Mouse (Mus musculus): ENCODE measurements at regions not wholly inside any gene's neighbourhood (a gene's known extent, or its start where the extent isn't known, plus 50 kb on each side); places are given as distances from the start of the nearest gene placed in this dataset.
A peak's percentile ranks its signal among the peaks of the same experiment; 100 is the strongest.

GRCm38 (mm10) chr10:37280150-37280820 is 141.6 kb upstream of the Marcks start:
- no peak for TF ChIP-seq CTCF (IDR thresholded peaks at IDR 0.05; ENCODE audit: low read depth)
- TF ChIP-seq EP300 (IDR thresholded peaks at IDR 0.05; ENCODE audit: low read depth): peak; percentile 85
- H3K27me3 ChIP-seq (ENCODE audit: insufficient read depth, low read length): no peaks in the 10 kb centered on the region
- peak; percentile 70 for ATAC-seq
- H3K4me3 ChIP-seq (ENCODE audit: low read depth, low read length): no peak overlapping the region
- H3K4me2 ChIP-seq (ENCODE audit: low read depth, low read length): no peak overlapping the region
- H3K9me3 ChIP-seq (ENCODE audit: low read length): no peaks in the 10 kb centered on the region
- no peak for DNase-seq
- no peaks in the 10 kb centered on the region for H3K36me3 ChIP-seq (replicated peaks; ENCODE audit: insufficient read depth, low read length)
- H3K9ac ChIP-seq (replicated peaks): no peak overlapping the region
- WGBS (ENCODE audit: insufficient replicate concordance): 43% methylated on average over 6 of the region's 6 CpGs
- peaks cover 15% of the 10 kb centered on the region for H3K4me1 ChIP-seq (ENCODE audit: insufficient read depth)
- H3K27ac ChIP-seq (ENCODE audit: low read depth): no peak overlapping the region

- Histone ChIP-seq H3K27me3 (ENCODE audit: insufficient read depth, low read length) (no peaks in the 10 kb centered on the region), H3K4me1 (ENCODE audit: insufficient read depth) (peaks cover 15% of the 10 kb centered on the region), H3K27ac (ENCODE audit: low read depth) (no peak overlapping the region), H3K4me2 (ENCODE audit: low read depth, low read length) (no peak overlapping the region), H3K9me3 (ENCODE audit: low read length) (no peaks in the 10 kb centered on the region), H3K9ac (replicated peaks) (no peak overlapping the region), H3K36me3 (replicated peaks; ENCODE audit: insufficient read depth, low read length) (no peaks in the 10 kb centered on the region), H3K4me3 (ENCODE audit: low read depth, low read length) (no peak overlapping the region)
- no peak for ATAC-seq
- 63% methylated on average over 1 of the region's 1 CpGs for WGBS (ENCODE audit: insufficient replicate concordance)
- no peak for TF ChIP-seq CTCF (IDR thresholded peaks at IDR 0.05; ENCODE audit: low read depth)
- no peak for TF ChIP-seq EP300 (IDR thresholded peaks at IDR 0.05; ENCODE audit: low read depth)
- no peak for DNase-seq
Measured at GRCm38 (mm10) chr10:37279316-37279715, 140.6 kb upstream of the Marcks start.

DNA sequence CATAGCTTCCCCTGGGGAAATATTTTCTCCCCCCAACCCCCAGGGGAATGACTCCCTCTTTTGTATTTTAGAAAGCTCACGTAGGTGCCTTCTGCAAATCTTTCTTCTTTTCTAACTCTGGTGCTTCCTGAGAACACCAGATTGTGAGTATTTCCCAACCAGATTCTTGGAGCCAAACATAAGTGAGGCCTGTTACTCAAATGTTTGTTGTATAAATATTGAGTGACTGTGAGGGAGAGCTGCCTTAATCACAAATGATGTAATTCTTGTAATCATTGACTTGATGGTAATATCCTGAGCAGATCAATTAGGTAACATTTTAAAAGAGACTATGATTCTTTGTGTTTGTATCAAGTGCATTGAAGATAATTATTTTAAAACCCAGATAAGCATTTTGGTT is 137.1 kb upstream of the Marcks start:
- ATAC-seq (peak; percentile 78), DNase-seq (no peak)
- Histone ChIP-seq H3K9me3 (ENCODE audit: low read length) (no peaks in the 10 kb centered on the region), H3K9ac (replicated peaks) (no peak overlapping the region), H3K27me3 (ENCODE audit: insufficient read depth, low read length) (no peaks in the 10 kb centered on the region), H3K4me2 (ENCODE audit: low read depth, low read length) (peak overlapping the region; percentile 26; the same call in 1 of the 2 replicates), H3K27ac (ENCODE audit: low read depth) (peak overlapping the region; percentile 76), H3K4me3 (ENCODE audit: low read depth, low read length) (no peak overlapping the region), H3K36me3 (replicated peaks; ENCODE audit: insufficient read depth, low read length) (no peaks in the 10 kb centered on the region), H3K4me1 (ENCODE audit: insufficient read depth) (peaks cover 26% of the 10 kb centered on the region)
- no peak for TF ChIP-seq CTCF (IDR thresholded peaks at IDR 0.05; ENCODE audit: low read depth)
- TF ChIP-seq EP300 (IDR thresholded peaks at IDR 0.05; ENCODE audit: low read depth): peak; percentile 45; the same call in 1 of the 2 replicates
- WGBS (ENCODE audit: insufficient replicate concordance): 57% methylated on average over 1 of the region's 1 CpGs

GRCm38 (mm10) chr10:37275271-37275670 is 136.6 kb upstream of the Marcks start:
- DNase-seq (no peak), ATAC-seq (peak; percentile 74)
- H3K9me3 ChIP-seq (ENCODE audit: low read length): no peaks in the 10 kb centered on the region
- peaks cover 23% of the 10 kb centered on the region for H3K4me1 ChIP-seq (ENCODE audit: insufficient read depth)
- no peaks in the 10 kb centered on the region for H3K36me3 ChIP-seq (replicated peaks; ENCODE audit: insufficient read depth, low read length)
- no peak overlapping the region for H3K4me2 ChIP-seq (ENCODE audit: low read depth, low read length)
- no peak overlapping the region for H3K9ac ChIP-seq (replicated peaks)
- peak overlapping the region; percentile 76 for H3K27ac ChIP-seq (ENCODE audit: low read depth)
- H3K27me3 ChIP-seq (ENCODE audit: insufficient read depth, low read length): no peaks in the 10 kb centered on the region
- no peak for TF ChIP-seq EP300 (IDR thresholded peaks at IDR 0.05; ENCODE audit: low read depth)
- TF ChIP-seq CTCF (IDR thresholded peaks at IDR 0.05; ENCODE audit: low read depth): no peak
- 62% methylated on average over 7 of the region's 7 CpGs for WGBS (ENCODE audit: insufficient replicate concordance)
- H3K4me3 ChIP-seq (ENCODE audit: low read depth, low read length): no peak overlapping the region

DNA sequence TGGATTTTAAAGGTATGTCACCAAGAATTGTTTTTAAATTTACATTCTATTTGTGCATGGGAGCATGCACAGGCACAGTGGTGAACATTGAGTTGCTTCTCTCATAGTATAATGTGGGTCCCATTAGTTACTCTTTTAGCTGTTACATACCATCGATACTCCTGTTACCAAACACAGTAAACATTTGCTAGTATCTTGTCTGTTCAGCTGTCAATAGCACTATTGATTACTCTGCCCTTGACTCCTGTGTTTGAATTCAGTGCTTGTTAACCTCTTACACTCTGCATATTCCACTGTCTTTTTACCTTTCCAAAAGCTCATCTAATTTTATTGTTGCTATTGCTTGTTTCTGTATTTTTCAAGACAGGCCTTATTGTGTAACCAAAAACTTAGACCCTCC is 133.2 kb upstream of the Marcks start:
- no peak for DNase-seq
- no peaks in the 10 kb centered on the region for H3K27me3 ChIP-seq (ENCODE audit: insufficient read depth, low read length)
- peak; percentile 67 for ATAC-seq

GRCm38 (mm10) chr10:37270236-37271000 is 131.7 kb upstream of the Marcks start:
- Histone ChIP-seq H3K4me1 (ENCODE audit: insufficient read depth) (peaks cover 11% of the 10 kb centered on the region), H3K36me3 (replicated peaks; ENCODE audit: insufficient read depth, low read length) (no peaks in the 10 kb centered on the region), H3K9me3 (ENCODE audit: low read length) (no peaks in the 10 kb centered on the region), H3K27ac (ENCODE audit: low read depth) (no peak overlapping the region), H3K4me3 (ENCODE audit: low read depth, low read length) (no peak overlapping the region), H3K27me3 (ENCODE audit: insufficient read depth, low read length) (no peaks in the 10 kb centered on the region), H3K9ac (replicated peaks) (no peak overlapping the region), H3K4me2 (ENCODE audit: low read depth, low read length) (no peak overlapping the region)
- ATAC-seq (no peak), DNase-seq (no peak)
- no peak for TF ChIP-seq CTCF (IDR thresholded peaks at IDR 0.05; ENCODE audit: low read depth)
- no peak for TF ChIP-seq EP300 (IDR thresholded peaks at IDR 0.05; ENCODE audit: low read depth)
- 75% methylated on average over 10 of the region's 10 CpGs for WGBS (ENCODE audit: insufficient replicate concordance)

More for the DNA sequence above, 133.2 kb upstream of the Marcks start:
- Histone ChIP-seq H3K27ac (ENCODE audit: low read depth) (0 out of 2 replicates have a peak overlapping the region, but pooled peaks have one; percentile 34), H3K4me2 (ENCODE audit: low read depth, low read length) (no peak overlapping the region), H3K4me1 (ENCODE audit: insufficient read depth) (peaks cover 15% of the 10 kb centered on the region), H3K36me3 (replicated peaks; ENCODE audit: insufficient read depth, low read length) (no peaks in the 10 kb centered on the region), H3K9me3 (ENCODE audit: low read length) (no peaks in the 10 kb centered on the region), H3K4me3 (ENCODE audit: low read depth, low read length) (no peak overlapping the region), H3K9ac (replicated peaks) (no peak overlapping the region)
- TF ChIP-seq CTCF (IDR thresholded peaks at IDR 0.05; ENCODE audit: low read depth) (no peak), EP300 (IDR thresholded peaks at IDR 0.05; ENCODE audit: low read depth) (peak; percentile 41)
- WGBS (ENCODE audit: insufficient replicate concordance): 48% methylated on average over 1 of the region's 1 CpGs
